Comparison of ENCODE assay signal across 27 mouse cellular contexts in the genomic region with DNA sequence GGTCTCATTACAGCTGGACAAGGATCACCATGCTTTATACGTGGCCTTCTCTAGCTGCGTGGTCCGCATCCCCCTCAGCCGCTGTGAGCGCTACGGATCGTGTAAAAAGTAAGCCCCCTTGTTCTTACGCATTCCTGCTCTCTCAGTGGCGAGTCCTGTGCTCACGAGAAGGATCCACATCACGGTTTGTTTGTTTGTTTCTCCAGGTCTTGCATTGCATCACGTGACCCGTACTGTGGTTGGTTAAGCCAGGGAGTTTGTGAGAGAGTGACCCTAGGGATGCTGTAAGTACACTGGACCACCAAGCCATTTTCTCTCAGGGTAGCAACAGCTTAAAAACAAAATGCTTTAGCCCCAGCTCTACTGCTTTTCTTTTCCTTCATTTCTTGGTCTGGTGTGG.
DNase-seq lines count a peak whose midpoint lies in the region; ATAC-seq lines count a peak whose summit lies in the region.
"Had no signal": no experiment of that assay in that cellular context is flagged by ENCODE, and none has a peak within 500 bp of the region (broad histone marks: within the 10 kb centered on the region; RNA-seq: fewer than 3 reads in every experiment).

No protein-coding gene starts in this region.

- peaks cover 14% of the 10 kb centered on the region for H3K36me3 ChIP-seq in forebrain, embryonic 16.5 days (ENCODE audit: control insufficient read depth, insufficient read depth)
- H3K36me3 ChIP-seq in forebrain, embryonic 15.5 days = peaks cover 46% of the 10 kb centered on the region
- H3K36me3 ChIP-seq in heart, embryonic 11.5 days (ENCODE audit: control insufficient read depth, insufficient read depth, low read length) = peaks cover 24% of the 10 kb centered on the region
- H3K36me3 ChIP-seq in midbrain, embryonic 11.5 days (ENCODE audit: control insufficient read depth, insufficient read depth, low read length) = no peaks in the 10 kb centered on the region; the same call in 1 of the 2 replicates
- peaks cover 32% of the 10 kb centered on the region for H3K36me3 ChIP-seq in midbrain, embryonic 13.5 days
- H3K36me3 ChIP-seq: G1E had no signal

- no peak overlapping the region for H3K4me3 ChIP-seq in forebrain, embryonic 16.5 days (replicated peaks; ENCODE audit: low read length)
- no peak overlapping the region for H3K4me3 ChIP-seq in forebrain, embryonic 15.5 days
- H3K4me3 ChIP-seq in heart, embryonic 11.5 days (ENCODE audit: low read depth, low read length) = no peak overlapping the region
- no peak overlapping the region for H3K4me3 ChIP-seq in midbrain, embryonic 11.5 days (ENCODE audit: low read depth, low read length)
- no peak overlapping the region for H3K4me3 ChIP-seq in midbrain, embryonic 13.5 days (replicated peaks)
- H3K4me3 ChIP-seq: embryonic facial prominence, embryonic 13.5 days; embryonic facial prominence, embryonic 15.5 days; erythroblast, embryonic 14.5 days; forebrain, embryonic 10.5 days; forebrain, embryonic 12.5 days had no signal

- H3K9ac ChIP-seq in forebrain, embryonic 16.5 days (replicated peaks; ENCODE audit: low read depth, low read length) = no peak overlapping the region
- H3K9ac ChIP-seq in forebrain, embryonic 15.5 days (replicated peaks) = no peak overlapping the region
- H3K9ac ChIP-seq in heart, embryonic 11.5 days (ENCODE audit: low read depth, low read length) = no peak overlapping the region
- no peak overlapping the region for H3K9ac ChIP-seq in midbrain, embryonic 11.5 days (ENCODE audit: low read length)
- H3K9ac ChIP-seq in midbrain, embryonic 13.5 days (replicated peaks) = no peak overlapping the region
- H3K9ac ChIP-seq: embryonic facial prominence, embryonic 13.5 days; embryonic facial prominence, embryonic 15.5 days; forebrain, embryonic 12.5 days had no signal

- DNase-seq in heart, adult 11 months = peak; percentile 87
- DNase-seq in midbrain, embryonic 11.5 days (ENCODE audit: low spot score, missing footprints) = peak; percentile 75
- DNase-seq: adrenal gland, adult 8-10 months; adrenal gland, postnatal 14 days; adrenal gland, postnatal 36 days; B cell, adult 2 months; cerebellum, adult 11 months; cerebellum, adult 18-20 months; cerebellum, adult 8-10 months; cerebellum, adult 9-11 months; cerebellum, postnatal 14 days; cerebellum, postnatal 36 days; embryo, embryonic 11 days had no signal

- no peak overlapping the region for H3K4me2 ChIP-seq in forebrain, embryonic 16.5 days (ENCODE audit: low read length)
- no peak overlapping the region for H3K4me2 ChIP-seq in forebrain, embryonic 15.5 days (replicated peaks)
- no peak overlapping the region for H3K4me2 ChIP-seq in heart, embryonic 11.5 days
- H3K4me2 ChIP-seq in midbrain, embryonic 11.5 days = no peak overlapping the region
- H3K4me2 ChIP-seq in midbrain, embryonic 13.5 days (replicated peaks) = no peak overlapping the region
- H3K4me2 ChIP-seq: embryonic facial prominence, embryonic 13.5 days; embryonic facial prominence, embryonic 15.5 days; forebrain, embryonic 12.5 days had no signal

- no peak overlapping the region for H3K27ac ChIP-seq in forebrain, embryonic 16.5 days (ENCODE audit: low read length)
- no peak overlapping the region for H3K27ac ChIP-seq in forebrain, embryonic 15.5 days (replicated peaks)
- H3K27ac ChIP-seq in heart, embryonic 11.5 days (ENCODE audit: low read depth, low read length) = no peak overlapping the region
- no peak overlapping the region for H3K27ac ChIP-seq in midbrain, embryonic 11.5 days (ENCODE audit: low read depth, low read length)
- no peak overlapping the region for H3K27ac ChIP-seq in midbrain, embryonic 13.5 days
- H3K27ac ChIP-seq: embryonic facial prominence, embryonic 13.5 days; embryonic facial prominence, embryonic 15.5 days; forebrain, embryonic 10.5 days; forebrain, embryonic 12.5 days had no signal

- H3K27me3 ChIP-seq in forebrain, embryonic 16.5 days (replicated peaks; ENCODE audit: control insufficient read depth, insufficient read depth, low read length) = no peaks in the 10 kb centered on the region
- H3K27me3 ChIP-seq in forebrain, embryonic 15.5 days = no peaks in the 10 kb centered on the region
- no peaks in the 10 kb centered on the region for H3K27me3 ChIP-seq in heart, embryonic 11.5 days (ENCODE audit: control insufficient read depth, insufficient read depth, low read length)
- no peaks in the 10 kb centered on the region for H3K27me3 ChIP-seq in midbrain, embryonic 11.5 days (ENCODE audit: control insufficient read depth, insufficient read depth, low read length)
- H3K27me3 ChIP-seq in midbrain, embryonic 13.5 days = no peaks in the 10 kb centered on the region
- H3K27me3 ChIP-seq: CH12.LX; embryonic facial prominence, embryonic 13.5 days; embryonic facial prominence, embryonic 15.5 days; forebrain, embryonic 12.5 days; Patski had no signal

- 83% methylated on average over 13 of the region's 13 CpGs for WGBS in forebrain, embryonic 16.5 days
- WGBS in forebrain, embryonic 15.5 days = 87% methylated on average over 13 of the region's 13 CpGs
- 89% methylated on average over 13 of the region's 13 CpGs for whole genome bisulfite sequencing in heart, embryonic 11.5 days (ENCODE audit: insufficient replicate concordance)
- 93% methylated on average over 13 of the region's 13 CpGs for WGBS in midbrain, embryonic 11.5 days
- 93% methylated on average over 13 of the region's 13 CpGs for WGBS in midbrain, embryonic 13.5 days

- no peaks in the 10 kb centered on the region for H3K9me3 ChIP-seq in forebrain, embryonic 16.5 days (ENCODE audit: control insufficient read depth, low read length)
- no peaks in the 10 kb centered on the region for H3K9me3 ChIP-seq in forebrain, embryonic 15.5 days
- no peaks in the 10 kb centered on the region for H3K9me3 ChIP-seq in heart, embryonic 11.5 days (replicated peaks; ENCODE audit: control insufficient read depth, low read length)
- H3K9me3 ChIP-seq in midbrain, embryonic 11.5 days (ENCODE audit: control insufficient read depth, low read length) = no peaks in the 10 kb centered on the region
- H3K9me3 ChIP-seq in midbrain, embryonic 13.5 days = no peaks in the 10 kb centered on the region
- H3K9me3 ChIP-seq: embryonic facial prominence, embryonic 13.5 days; embryonic facial prominence, embryonic 15.5 days; forebrain, embryonic 10.5 days; forebrain, embryonic 12.5 days had no signal

- 0 out of 2 replicates have a peak, but pooled peaks have one; percentile 5 for ATAC-seq in forebrain, embryonic 16.5 days
- ATAC-seq in forebrain, embryonic 15.5 days (replicated peaks) = no peak
- no peak for ATAC-seq in heart, embryonic 11.5 days (replicated peaks; ENCODE audit: insufficient number of reproducible peaks, low FRiP score, low TSS enrichment)
- no peak for ATAC-seq in midbrain, embryonic 11.5 days (ENCODE audit: low FRiP score)
- ATAC-seq in midbrain, embryonic 13.5 days = no peak
- ATAC-seq: activated CD4-positive, CD25-positive, alpha-beta regulatory T cell, adult 4 months; CD4-positive, CD25-positive, alpha-beta regulatory T cell, adult 4 months; Patski had no signal

- H3K4me1 ChIP-seq in forebrain, embryonic 16.5 days (replicated peaks; ENCODE audit: control insufficient read depth, insufficient read depth, low read length) = peaks cover 5% of the 10 kb centered on the region; the same call in 1 of the 2 replicates
- peaks cover 20% of the 10 kb centered on the region for H3K4me1 ChIP-seq in forebrain, embryonic 15.5 days
- 0 out of 2 replicates have a peak, but pooled peaks cover 7% of the 10 kb centered on the region for H3K4me1 ChIP-seq in heart, embryonic 11.5 days (ENCODE audit: control insufficient read depth, insufficient read depth, low read length)
- no peaks in the 10 kb centered on the region for H3K4me1 ChIP-seq in midbrain, embryonic 11.5 days (ENCODE audit: control insufficient read depth, insufficient read depth, low read length)
- H3K4me1 ChIP-seq in midbrain, embryonic 13.5 days (replicated peaks) = no peaks in the 10 kb centered on the region
- H3K4me1 ChIP-seq: embryonic facial prominence, embryonic 13.5 days; embryonic facial prominence, embryonic 15.5 days had no signal
